Mouse (Mus musculus): ENCODE data around the gene Tns2.

Tns2 gene

GRCm38 (mm10) chr15:102092222-102092621 is 8.0 kb upstream of the Tns2 start:
- no peak for DNase-seq

DNA sequence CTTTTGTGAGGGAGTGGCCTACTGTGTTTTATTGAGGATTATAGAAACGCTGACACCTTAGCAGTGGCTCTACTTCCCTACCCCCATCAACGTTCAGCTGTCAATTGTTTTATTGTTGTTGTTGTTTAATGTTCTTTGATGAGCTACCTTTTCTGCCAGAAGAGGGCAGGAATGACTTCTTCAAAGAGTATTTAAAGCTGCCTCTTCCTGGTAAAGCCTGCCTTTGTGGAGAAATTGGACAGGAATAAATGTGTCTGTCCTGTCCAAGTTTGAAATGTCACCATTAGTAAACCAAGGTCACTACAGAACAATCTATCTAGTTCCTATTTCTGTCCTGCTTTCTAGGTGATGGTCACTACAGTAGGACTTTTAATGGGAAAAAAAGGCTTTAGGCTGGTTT is 6.1 kb upstream of the Tns2 start:
- DNase-seq, result no peak

DNA sequence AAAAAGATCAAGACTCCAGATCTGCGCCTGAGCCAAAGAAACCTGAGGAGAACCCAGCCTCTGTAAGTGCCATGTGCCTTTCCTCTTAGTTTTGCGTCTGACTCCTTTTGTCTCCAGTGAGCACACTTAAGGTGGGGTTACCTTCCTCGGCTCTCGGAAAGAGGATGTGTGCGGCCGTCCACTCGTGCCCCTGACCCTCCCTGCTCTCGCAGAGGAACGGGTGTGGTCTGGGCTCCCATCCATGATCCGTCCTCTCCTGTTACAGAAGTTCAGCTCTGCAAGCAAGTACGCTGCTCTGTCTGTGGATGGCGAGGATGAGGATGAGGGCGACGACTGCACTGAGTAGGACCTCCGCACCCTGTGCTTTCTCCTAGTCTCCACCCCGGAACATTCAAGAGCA is 5.2 kb upstream of the Tns2 start:
- DNase-seq, result no peak

DNA sequence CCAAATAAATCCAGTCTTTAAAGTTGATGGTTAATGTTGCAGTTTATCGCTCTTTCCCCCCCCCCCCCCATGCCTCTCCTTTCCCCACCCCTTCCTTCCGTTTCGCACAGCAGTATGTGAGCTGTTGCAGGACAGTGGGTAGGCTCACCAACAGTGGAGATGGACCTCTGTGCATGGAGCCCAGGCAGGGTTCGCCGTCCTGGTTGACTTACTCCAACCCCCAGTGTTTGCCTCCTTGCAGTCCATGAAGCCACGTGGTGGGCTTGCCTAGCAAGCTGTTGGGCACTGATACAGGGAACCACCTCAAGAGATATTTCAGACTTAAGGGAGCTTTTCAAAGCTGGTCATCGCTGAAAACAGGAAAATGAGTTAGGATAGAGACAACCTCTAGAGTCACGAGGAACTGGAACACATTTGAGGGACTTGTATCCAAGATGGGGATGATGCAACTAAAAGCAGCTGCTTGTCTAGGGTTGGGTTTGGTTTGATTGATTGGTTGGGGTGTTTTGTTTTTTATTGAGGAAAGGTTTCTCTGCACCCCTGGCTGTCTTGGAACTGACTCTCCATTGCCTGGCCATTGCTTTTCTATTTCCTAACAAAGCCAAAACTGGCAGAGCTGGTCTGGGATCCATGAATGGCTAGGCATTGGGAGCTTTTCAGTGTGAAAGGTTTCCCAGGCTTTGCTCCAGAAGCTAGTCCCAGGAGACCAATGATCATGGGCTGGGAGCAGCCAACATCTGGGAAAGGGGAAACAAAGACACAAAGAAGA is 2.9 kb upstream of the Tns2 start:
- DNase-seq, result no peak

- no peak for DNase-seq
Measured at GRCm38 (mm10) chr15:102097991-102098555, 2.1 kb upstream of the Tns2 start.

DNA sequence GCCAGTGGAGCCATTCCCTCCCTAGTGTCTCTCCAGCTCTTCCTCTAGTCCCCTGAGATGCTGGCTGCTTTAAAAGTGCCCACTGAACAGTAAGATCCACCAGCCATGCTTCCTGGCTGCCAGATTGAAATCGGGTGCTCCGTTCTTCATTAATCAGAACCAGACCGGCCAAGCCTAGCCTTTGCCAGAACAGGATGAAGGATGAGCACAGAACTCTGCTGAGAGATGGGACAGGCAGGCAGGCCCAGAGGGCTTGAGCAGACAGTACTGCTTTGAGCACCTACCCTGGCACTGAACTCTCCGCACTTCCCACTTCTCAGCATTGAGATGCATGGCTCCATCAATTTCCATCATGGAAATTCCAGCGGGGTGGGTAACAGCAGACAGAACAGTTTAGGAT is 953 bp upstream of the Tns2 start:
- DNase-seq, result no peak

DNA sequence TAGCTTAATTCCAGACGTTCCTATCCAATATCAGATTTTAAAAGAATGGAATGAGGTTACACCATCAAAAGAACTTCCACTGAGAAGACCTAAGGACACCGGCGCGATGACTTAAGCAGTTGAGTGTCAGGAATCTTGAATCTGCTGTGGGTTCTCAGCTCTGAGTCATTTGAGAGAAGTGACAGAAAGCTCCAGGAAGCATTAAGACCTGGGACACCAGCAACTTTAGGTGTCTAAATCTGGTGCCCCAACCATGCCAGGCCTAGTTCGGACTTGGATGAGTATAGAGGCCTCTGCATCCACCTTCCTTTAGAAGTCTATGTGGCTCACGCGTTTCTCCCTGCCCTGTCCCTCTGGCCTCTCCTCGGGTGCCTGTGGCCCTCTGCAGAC is 447 bp upstream of the Tns2 start:
- DNase-seq, result no peak

- DNase-seq, result peak; percentile 71
Measured at GRCm38 (mm10) chr15:102100996-102101671, 921 bp downstream of the Tns2 start.

GRCm38 (mm10) chr15:102101672-102102541 is 1.7 kb downstream of the Tns2 start:
- DNase-seq, result peak; percentile 88

- peak; percentile 81 for DNase-seq
Measured at GRCm38 (mm10) chr15:102102548-102103121, 2.4 kb downstream of the Tns2 start.

DNA sequence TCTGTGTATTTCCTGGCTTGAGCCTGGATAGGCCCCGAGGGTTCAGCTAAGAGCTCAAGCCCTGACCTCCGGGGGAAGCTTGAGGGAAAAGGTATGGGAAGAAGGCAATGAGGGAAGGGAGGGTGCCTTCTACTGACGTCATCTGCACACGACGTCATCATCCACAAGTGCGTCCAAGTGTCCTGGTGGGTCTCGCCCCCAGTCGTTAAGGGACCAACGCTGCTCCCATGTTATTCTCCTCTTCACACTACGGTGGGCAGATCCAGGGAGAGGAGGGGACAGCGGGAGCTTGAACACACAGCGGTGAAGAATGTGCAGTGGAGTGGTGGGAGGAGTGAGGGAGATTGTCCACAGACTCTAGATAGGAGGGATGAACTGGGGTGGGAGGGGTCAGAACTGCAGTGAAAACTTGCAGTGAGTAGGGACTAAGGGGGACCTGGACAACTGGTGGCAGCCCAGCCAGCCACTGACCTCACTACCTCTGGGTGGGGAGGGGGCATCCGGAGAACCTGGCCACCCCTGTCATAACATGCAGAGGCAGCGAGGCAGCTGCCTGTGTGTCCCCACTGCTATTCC is 3.2 kb downstream of the Tns2 start:
- DNase-seq, result peak; percentile 72

DNA sequence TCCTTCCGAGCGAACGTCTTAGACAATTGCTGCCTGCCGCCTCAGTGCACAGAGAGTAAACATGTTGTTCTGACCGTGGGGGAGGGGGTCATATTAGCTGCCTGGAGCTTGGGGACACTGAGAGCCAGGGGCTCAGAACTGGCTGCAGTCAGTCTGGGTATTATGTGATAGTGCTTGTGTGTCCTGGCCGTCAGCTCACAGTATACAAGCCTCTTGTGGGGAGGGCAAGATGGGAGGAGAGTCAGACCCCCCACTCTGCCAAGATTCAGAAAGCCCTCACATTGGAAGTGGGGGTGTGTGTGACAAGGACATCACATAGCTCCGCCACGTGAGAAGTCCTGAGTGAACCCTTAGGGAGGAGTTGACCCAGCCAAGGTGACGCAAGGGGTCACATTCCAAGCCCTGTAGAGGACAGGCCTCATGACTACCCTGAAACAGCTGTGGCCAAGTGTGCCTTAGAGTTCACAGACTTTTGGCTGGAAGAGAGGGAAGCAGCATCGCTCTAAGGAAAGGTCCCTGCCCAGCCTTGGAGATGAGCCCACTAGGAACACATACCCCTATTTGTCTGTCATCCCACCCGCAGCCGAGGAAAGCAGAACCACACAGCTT is 3.8 kb downstream of the Tns2 start:
- DNase-seq, result peak; percentile 98

GRCm38 (mm10) chr15:102105360-102105759 is 5.1 kb downstream of the Tns2 start:
- DNase-seq, result peak; percentile 84

DNA sequence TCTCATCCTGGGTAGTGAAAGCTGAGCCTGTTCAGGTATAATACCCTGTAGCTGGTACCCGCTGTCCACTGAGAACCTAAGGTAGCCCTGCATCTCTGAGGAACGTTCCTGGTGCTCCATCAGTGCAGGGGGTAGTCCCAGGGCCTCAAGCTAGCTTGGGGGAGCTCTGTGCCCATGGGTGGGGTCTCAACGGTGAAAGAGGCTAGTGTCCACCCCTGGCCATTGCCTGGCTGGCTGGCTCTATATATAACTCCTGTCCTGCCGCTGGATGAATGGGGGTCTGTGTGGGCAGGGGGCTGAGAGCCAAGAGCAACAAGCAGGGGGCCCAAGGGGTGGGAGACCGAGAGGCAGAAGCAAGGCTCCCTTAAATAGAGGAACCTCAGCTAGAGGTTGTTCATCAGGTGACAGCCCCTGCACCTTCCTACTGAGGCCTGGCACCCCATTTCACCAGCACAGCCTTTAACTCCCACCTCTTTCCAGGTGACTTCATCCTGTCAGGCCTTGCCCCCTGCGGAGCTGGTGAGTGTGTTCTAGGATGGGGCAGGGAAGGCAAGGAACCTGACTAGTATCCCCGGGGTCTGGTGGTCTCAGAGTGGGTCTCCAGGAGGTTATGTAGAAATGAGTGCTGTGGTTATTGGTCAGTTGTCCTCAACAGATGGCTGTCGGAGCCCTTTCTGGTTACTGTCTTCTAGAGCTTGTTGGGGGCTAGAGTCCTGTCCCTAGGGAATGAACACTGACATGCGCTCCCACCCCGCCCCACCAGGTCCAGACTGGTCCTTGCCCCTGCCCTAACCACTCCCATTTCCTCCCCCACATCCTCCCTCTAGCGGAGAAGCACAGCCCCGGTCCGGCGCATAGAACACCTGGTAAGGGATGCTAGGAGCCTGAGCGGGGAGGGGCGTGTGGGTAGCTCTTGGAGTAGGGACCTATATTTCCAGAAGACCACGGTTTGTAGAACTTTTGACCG is 5.8 kb downstream of the Tns2 start:
- no peak for DNase-seq

DNA sequence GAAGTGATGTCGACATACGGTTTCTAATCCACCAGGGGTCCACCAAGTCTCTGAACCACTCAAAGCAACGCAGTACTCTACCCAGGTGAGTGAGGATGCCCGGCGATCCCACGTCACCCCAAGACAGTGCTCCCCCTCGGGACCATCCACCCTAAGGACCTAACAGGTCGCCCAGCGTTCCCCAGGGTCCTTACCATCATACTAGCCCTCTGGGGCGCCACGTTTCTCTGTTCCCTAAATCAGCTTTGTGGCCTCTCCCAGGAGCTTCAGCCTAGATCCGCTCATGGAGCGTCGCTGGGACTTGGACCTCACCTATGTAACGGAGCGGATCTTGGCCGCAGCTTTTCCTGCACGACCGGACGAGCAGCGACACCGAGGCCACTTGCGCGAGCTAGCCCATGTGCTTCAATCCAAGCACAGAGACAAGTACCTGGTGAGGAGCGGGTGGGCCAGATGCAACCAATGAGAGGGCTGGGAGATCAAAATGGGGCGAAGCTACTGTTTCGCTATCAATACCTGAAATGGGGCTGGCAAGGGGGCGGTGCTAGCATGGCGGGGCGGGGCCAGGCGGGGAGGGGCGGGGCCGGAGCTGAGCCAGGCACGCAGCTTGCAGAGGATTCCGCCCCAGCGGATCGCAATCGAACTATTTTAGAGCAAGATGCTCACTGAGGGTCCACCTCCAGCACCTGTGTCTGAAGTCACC is 6.7 kb downstream of the Tns2 start:
- DNase-seq, result no peak

- peak; percentile 77 for DNase-seq
Measured at GRCm38 (mm10) chr15:102107689-102108573, 7.7 kb downstream of the Tns2 start.

GRCm38 (mm10) chr15:102108651-102109525 is 8.7 kb downstream of the Tns2 start:
- DNase-seq, result peak; percentile 87

DNA sequence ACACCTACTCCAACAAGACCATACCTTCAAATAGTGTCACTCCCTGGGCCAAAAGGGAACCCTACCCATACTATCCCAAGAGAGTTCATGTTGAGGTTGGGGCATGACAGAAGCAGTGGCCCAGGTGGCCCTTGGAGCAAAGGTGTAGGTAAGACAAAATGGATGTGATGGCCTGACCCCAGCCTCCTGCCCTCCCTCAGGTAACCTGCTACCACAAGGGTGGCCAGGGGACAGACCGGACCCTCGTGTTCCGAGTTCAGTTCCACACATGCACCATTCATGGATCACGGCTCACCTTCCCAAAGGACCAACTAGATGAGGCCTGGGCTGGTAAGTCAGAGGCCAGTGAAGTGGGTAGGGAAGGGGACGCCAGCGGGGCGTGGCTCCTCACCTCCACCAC is 10.1 kb downstream of the Tns2 start:
- no peak for DNase-seq

Data from kidney, adult 9 months (tissue).